Mouse (Mus musculus): ENCODE results near the gene Dicer1.

DNA sequence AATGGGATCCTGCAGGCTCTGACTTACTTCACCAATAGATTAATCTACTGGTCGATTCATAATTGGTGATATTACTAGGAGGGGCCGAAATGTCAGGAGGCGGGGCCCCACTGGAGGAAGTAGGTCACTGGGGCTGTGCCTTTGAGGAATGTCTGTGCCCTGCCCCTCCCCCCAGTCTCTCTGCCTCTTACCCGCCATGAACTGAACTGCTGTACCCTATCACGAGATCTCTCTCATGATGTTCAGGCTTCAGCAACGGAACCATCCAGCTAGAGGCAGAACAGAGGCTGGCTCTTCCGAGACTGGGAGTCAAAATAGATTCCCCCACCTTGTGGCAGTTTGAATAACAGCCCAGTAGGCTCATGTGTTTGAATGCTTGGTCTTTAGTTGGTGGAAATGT lies 6.3 kb upstream of the Dicer1 start:
- no peak for TF ChIP-seq CTCF (IDR thresholded peaks at IDR 0.05; ENCODE audit: extremely low read depth, insufficient read length, insufficient replicate concordance, low read depth, low read length)
- no peak for TF ChIP-seq POLR2A (IDR thresholded peaks at IDR 0.05; ENCODE audit: low read depth, low read length)
